Mouse (Mus musculus): Measurements from ENCODE around the gene Itgb5.

Itgb5 gene

GRCm38 (mm10) chr16:33903664-33904441 is 74.4 kb downstream of the Itgb5 start:
- no peak for TF ChIP-seq GATA4 (IDR thresholded peaks at IDR 0.05; ENCODE audit: insufficient replicate concordance, low read length)

- no peak for TF ChIP-seq GATA4 (IDR thresholded peaks at IDR 0.05; ENCODE audit: insufficient replicate concordance, low read length)
These were observed 75.1 kb downstream of the Itgb5 start for GRCm38 (mm10) chr16:33904553-33904952.

GRCm38 (mm10) chr16:33908239-33908638 is 78.8 kb downstream of the Itgb5 start:
- TF ChIP-seq GATA4 (IDR thresholded peaks at IDR 0.05; ENCODE audit: insufficient replicate concordance, low read length): no peak

GRCm38 (mm10) chr16:33914997-33915396 is 85.5 kb downstream of the Itgb5 start:
- TF ChIP-seq GATA4 (IDR thresholded peaks at IDR 0.05; ENCODE audit: insufficient replicate concordance, low read length): no peak

GRCm38 (mm10) chr16:33916473-33917251 is 87.2 kb downstream of the Itgb5 start:
- TF ChIP-seq GATA4 (IDR thresholded peaks at IDR 0.05; ENCODE audit: insufficient replicate concordance, low read length): peak; percentile 83; the same call in 1 of the 2 replicates

GRCm38 (mm10) chr16:33917390-33917789 is 87.9 kb downstream of the Itgb5 start:
- no peak for TF ChIP-seq GATA4 (IDR thresholded peaks at IDR 0.05; ENCODE audit: insufficient replicate concordance, low read length)

GRCm38 (mm10) chr16:33917926-33918325 is 88.5 kb downstream of the Itgb5 start:
- TF ChIP-seq GATA4 (IDR thresholded peaks at IDR 0.05; ENCODE audit: insufficient replicate concordance, low read length): no peak

- TF ChIP-seq GATA4 (IDR thresholded peaks at IDR 0.05; ENCODE audit: insufficient replicate concordance, low read length): no peak
These were observed 92.0 kb downstream of the Itgb5 start for GRCm38 (mm10) chr16:33921514-33921913.

- TF ChIP-seq GATA4 (IDR thresholded peaks at IDR 0.05; ENCODE audit: insufficient replicate concordance, low read length): no peak
These were observed 92.9 kb downstream of the Itgb5 start for GRCm38 (mm10) chr16:33922111-33923000.

GRCm38 (mm10) chr16:33923001-33923316 is 93.5 kb downstream of the Itgb5 start:
- TF ChIP-seq GATA4 (IDR thresholded peaks at IDR 0.05; ENCODE audit: insufficient replicate concordance, low read length): no peak

GRCm38 (mm10) chr16:33923758-33924157 is 94.3 kb downstream of the Itgb5 start:
- TF ChIP-seq GATA4 (IDR thresholded peaks at IDR 0.05; ENCODE audit: insufficient replicate concordance, low read length): no peak

- no peak for TF ChIP-seq GATA4 (IDR thresholded peaks at IDR 0.05; ENCODE audit: insufficient replicate concordance, low read length)
These were observed 97.9 kb downstream of the Itgb5 start for GRCm38 (mm10) chr16:33927263-33927824.

GRCm38 (mm10) chr16:33928788-33929462 is 99.5 kb downstream of the Itgb5 start:
- TF ChIP-seq GATA4 (IDR thresholded peaks at IDR 0.05; ENCODE audit: insufficient replicate concordance, low read length): no peak

GRCm38 (mm10) chr16:33930785-33931184 is 101.3 kb downstream of the Itgb5 start:
- no peak for TF ChIP-seq GATA4 (IDR thresholded peaks at IDR 0.05; ENCODE audit: insufficient replicate concordance, low read length)

Measured in liver, adult (tissue).